Mouse (Mus musculus) liver, embryonic 14.5 days (tissue): Measurements from ENCODE around the gene Ehd4.

Source experiments
- CTCF ChIP-seq: IDR thresholded peaks from 2 replicates; pipeline ENCODE4 v1.5.1; 2016; ENCODE audit warnings: antibody characterized with exemption, low read depth, control low read depth
- EP300 ChIP-seq: IDR thresholded peaks from 2 replicates; pipeline ENCODE4 v1.6.1; 2016; ENCODE audit warnings: antibody characterized with exemption, low read depth

DNA sequence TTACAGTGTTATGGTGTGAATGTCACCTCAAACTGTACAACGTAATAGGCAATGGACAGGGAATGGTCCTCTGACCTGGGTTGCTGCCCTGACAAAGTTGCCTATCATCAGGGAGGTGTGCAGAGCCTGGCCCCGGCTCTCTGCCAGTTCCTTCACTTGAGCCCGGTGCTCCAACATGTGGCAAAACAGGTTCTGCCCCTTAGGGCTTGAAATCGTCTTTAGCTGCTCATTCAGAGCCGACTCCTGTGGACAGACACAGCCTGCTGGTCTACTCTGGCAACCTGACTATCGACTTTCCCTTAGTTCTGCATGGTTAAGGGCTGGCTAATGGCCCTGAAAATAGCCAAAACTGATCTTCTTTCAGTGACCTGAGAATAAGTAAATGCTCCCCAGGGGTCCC is 94.2 kb downstream of the Ehd4 start:
- TF ChIP-seq CTCF (no peak), EP300 (no peak)
